Mouse (Mus musculus) v-Abl transformed pro-B cells (cell line): Measurements from ENCODE around the gene Lgr6.

ENCODE experiments used
- in situ Hi-C, 2 experiments: fragments of 400-800 bp; cut with MboI; formaldehyde crosslinking; loops; one replicate each; pipeline ENCODE4 v1.15.1; 2025; ENCODE audit not compliant: unreplicated experiment in 2 of 2

Lgr6 gene

GRCm38 (mm10) chr1:134987962-134988341 lies 117.1 kb downstream of the Lgr6 start:
- in situ Hi-C loops = loop anchor here (10.0 to 25.0 kb wide), 2 partner anchors 374 to 377 kb away; no protein-coding TSS in a partner anchor

GRCm38 (mm10) chr1:134987173-134987961 lies 117.7 kb downstream of the Lgr6 start:
- in situ Hi-C loops = loop anchor here (10.0 to 25.0 kb wide), 2 partner anchors 375 to 377 kb away; no protein-coding TSS in a partner anchor

- in situ Hi-C loops = no loop called here
Measured at GRCm38 (mm10) chr1:134972920-134973319, 132.2 kb downstream of the Lgr6 start.

- in situ Hi-C loops = loop anchor here (10.0 kb wide), 2 partner anchors 101 to 221 kb away; no protein-coding TSS in a partner anchor
Measured at GRCm38 (mm10) chr1:134965430-134965829, 139.6 kb downstream of the Lgr6 start.

GRCm38 (mm10) chr1:134962821-134963220 lies 142.3 kb downstream of the Lgr6 start:
- in situ Hi-C loops = loop anchor here (5.0 to 10.0 kb wide), 3 partner anchors 96 to 218 kb away; no protein-coding TSS in a partner anchor

GRCm38 (mm10) chr1:134962053-134962803 lies 142.8 kb downstream of the Lgr6 start, which contains the start of gene Ube2t:
Gene Ube2t (plus strand): TSS chr1:134962565.
- in situ Hi-C loops = loop anchor here (5.0 to 10.0 kb wide), 3 partner anchors 95 to 217 kb away; no protein-coding TSS in a partner anchor

- in situ Hi-C loops = loop anchor here (5.0 to 10.0 kb wide), 3 partner anchors 93 to 216 kb away; no protein-coding TSS in a partner anchor
Measured at GRCm38 (mm10) chr1:134960634-134961033, 144.4 kb downstream of the Lgr6 start.

GRCm38 (mm10) chr1:134955637-134956176 lies 149.4 kb downstream of the Lgr6 start, which contains the start of gene Ppp1r12b:
Gene Ppp1r12b (minus strand): TSS chr1:134955942.
- in situ Hi-C loops = no loop called here

- in situ Hi-C loops = no loop called here
Measured at GRCm38 (mm10) chr1:134955050-134955636, 149.9 kb downstream of the Lgr6 start.

- in situ Hi-C loops = no loop called here
Measured at GRCm38 (mm10) chr1:134949946-134950345, 155.1 kb downstream of the Lgr6 start.

GRCm38 (mm10) chr1:134947590-134947989 lies 157.5 kb downstream of the Lgr6 start:
- in situ Hi-C loops = no loop called here

- in situ Hi-C loops = no loop called here
Measured at GRCm38 (mm10) chr1:134942898-134943297, 162.2 kb downstream of the Lgr6 start.

GRCm38 (mm10) chr1:134940863-134941262 lies 164.2 kb downstream of the Lgr6 start:
- in situ Hi-C loops = no loop called here

- in situ Hi-C loops = loop anchor here in 1 of 2 experiments (10.0 kb wide), 1 partner anchor 193 kb away; no protein-coding TSS in a partner anchor
Measured at GRCm38 (mm10) chr1:134938233-134938632, 166.8 kb downstream of the Lgr6 start.

- in situ Hi-C loops = loop anchor here in 1 of 2 experiments (10.0 kb wide), 1 partner anchor 192 kb away; no protein-coding TSS in a partner anchor
Measured at GRCm38 (mm10) chr1:134936335-134936734, 168.7 kb downstream of the Lgr6 start.
